Mouse (Mus musculus) left cerebral cortex, adult 18-20 months (tissue): ENCODE measurements around the gene Gcdh. TPM values are rescaled to one million over a fixed set of nuclear protein-coding genes. Genes with fewer than 3 reads are reported as not detected.

ENCODE experiments used
- DNase-seq, 2 experiments: peaks; one replicate each; pipeline ENCODE4 v3.0.0; 2021 to 2022; ENCODE audit warnings: low spot score in 2 of 2, mixed read lengths in 1 of 2
- total RNA-seq, 2 experiments: library from RNA; stranded (reverse); gene quantifications; 2 replicates each; pipeline ENCODE4 v1.2.3; 2021

Gene Gcdh
- total RNA-seq, 2 experiments from 2014 or later: 34.8 to 39.1 TPM

- DNase-seq: no peak
Observed at GRCm38 (mm10) chr8:84874339-84874738, 19.4 kb downstream of the Gcdh start.

- DNase-seq: no peak
Observed at GRCm38 (mm10) chr8:84873016-84873415, 20.7 kb downstream of the Gcdh start.

DNA sequence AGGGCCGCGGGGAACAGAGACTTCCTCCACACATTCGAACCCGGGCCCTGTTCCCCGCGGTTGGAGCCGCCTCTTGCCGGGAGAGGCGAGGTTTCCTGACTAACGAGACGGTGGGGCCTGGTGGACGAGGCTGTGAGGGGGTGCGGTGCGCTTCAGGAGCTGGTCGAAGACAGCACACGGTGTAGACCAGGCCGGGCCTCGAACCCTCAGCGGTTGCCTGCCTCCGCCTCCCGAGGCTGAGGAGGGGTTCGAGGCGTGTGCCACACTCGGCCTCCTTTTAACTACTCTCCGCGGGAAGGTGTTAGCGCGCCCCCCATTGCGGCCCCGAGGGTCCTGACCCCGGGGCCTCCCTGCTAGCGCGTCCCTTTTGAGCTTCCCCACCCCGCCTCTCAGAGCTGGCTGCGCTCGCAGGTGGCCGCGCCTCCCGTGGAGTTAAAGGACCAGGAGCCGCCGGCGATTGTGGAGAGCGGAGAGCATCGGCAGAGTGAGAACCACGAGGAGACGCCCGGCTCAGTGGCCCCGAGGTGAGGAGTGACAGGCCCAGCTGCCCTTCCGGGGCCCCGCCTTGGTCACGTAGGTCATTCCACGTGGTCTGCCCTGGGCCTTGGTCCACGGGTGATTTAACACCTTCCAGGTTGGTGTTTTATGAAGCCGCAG lies 21.3 kb downstream of the Gcdh start:
- no peak for DNase-seq

- DNase-seq: peak; percentile 48 to 49
Observed at GRCm38 (mm10) chr8:84871376-84872308, 22.1 kb downstream of the Gcdh start, which contains the start of gene Syce2. TSS of gene Syce2 (plus strand) at chr8:84872111.

GRCm38 (mm10) chr8:84856864-84857441 lies 36.8 kb downstream of the Gcdh start, which contains the start of gene Farsa:
TSS of gene Farsa (plus strand) at chr8:84856989.
- peak; percentile 93 to 94 for DNase-seq

DNA sequence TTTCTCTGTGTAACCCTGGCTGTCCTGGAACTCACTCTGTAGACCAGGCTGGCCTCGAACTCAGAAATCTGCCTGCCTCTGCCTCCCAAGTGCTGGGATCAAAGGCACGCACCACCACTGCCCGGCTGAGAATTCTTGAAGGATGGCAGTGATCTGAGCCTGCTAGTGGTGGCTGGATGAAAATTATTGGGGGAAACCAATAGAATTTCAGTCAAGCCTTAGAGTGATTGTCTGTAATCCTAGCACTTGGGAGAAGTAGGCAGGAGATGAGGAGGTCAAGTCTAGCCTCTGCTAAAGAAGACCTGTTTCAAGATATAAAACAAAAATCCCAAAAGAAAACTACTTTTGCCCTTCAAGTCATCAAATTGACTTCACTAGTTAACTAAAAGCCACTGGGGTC lies 37.3 kb downstream of the Gcdh start:
- no peak for DNase-seq

GRCm38 (mm10) chr8:84847684-84848435 lies 45.9 kb downstream of the Gcdh start:
- no peak for DNase-seq

GRCm38 (mm10) chr8:84846722-84847572 lies 46.8 kb downstream of the Gcdh start, which contains the start of gene Calr:
TSS of gene Calr (minus strand) at chr8:84846934.
- peak; percentile 99 for DNase-seq

- DNase-seq: no peak
Observed at GRCm38 (mm10) chr8:84846094-84846721, 47.5 kb downstream of the Gcdh start.

- DNase-seq: no peak
Observed at GRCm38 (mm10) chr8:84845355-84846093, 48.2 kb downstream of the Gcdh start.

- no peak for DNase-seq
Observed at GRCm38 (mm10) chr8:84844397-84845070, 49.2 kb downstream of the Gcdh start.

DNA sequence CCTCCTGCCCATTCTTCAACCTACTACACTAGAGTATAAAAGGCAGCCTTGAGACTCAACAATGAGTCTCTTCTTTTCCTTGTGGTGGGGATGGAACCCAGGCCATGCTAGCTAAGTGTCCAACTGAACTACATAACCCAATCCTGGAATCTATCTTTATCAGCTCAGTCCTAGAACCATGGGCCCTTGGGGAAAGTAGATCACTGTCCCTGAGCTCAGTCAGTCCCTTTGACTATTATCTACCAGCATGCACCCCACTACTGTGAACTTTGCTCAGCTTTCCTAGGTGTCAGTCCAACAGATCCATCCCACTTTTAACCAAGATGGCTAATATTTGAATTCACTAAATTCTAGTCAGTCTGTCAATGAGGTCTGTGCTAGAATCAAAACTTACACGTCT lies 52.2 kb downstream of the Gcdh start:
- no peak for DNase-seq

- DNase-seq: peak; percentile 89 to 94
Observed at GRCm38 (mm10) chr8:84840248-84840999, 53.3 kb downstream of the Gcdh start, which contains the start of gene Rad23a. TSS of gene Rad23a (minus strand) at chr8:84840665.

- no peak for DNase-seq
Observed at GRCm38 (mm10) chr8:84839875-84840247, 53.9 kb downstream of the Gcdh start.

DNA sequence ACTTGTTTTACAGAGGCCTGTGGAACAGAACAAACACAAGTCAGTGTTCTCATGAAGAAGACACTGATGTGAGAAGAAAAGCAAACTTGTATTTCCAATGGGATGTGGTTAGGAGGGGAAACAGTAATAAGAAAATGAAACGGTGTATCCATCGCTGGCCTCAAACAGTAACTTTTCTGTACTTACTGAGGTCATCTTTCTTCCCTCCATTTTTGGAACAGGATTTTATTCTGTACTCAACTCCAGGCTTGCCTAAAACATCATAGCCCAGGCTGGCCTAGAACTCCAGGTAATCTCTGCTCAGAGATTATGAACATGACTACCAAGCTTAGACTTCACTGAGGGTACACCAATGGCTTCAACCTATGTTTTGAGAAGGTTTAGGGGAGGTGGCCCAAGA lies 54.3 kb downstream of the Gcdh start:
- DNase-seq: no peak

DNA sequence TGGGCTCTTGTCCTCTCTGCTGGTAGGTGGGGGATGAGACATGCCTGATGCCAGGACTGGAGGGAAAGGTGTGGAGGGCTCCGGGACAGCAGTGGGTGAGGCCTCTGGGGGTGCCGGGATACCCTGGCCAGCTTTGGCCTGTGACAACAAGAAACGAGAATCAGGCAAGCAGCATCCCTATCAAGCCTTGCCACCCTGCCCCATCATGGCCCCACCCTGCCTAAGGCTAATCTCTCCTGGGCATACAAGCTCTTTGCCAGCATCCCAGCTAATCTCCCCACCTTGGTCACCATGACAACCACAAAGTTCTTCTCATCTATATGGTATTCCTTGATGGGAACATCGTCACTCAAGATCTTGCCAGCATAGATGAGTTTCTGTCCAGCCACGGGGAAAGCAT lies 55.2 kb downstream of the Gcdh start:
- DNase-seq: no peak

DNA sequence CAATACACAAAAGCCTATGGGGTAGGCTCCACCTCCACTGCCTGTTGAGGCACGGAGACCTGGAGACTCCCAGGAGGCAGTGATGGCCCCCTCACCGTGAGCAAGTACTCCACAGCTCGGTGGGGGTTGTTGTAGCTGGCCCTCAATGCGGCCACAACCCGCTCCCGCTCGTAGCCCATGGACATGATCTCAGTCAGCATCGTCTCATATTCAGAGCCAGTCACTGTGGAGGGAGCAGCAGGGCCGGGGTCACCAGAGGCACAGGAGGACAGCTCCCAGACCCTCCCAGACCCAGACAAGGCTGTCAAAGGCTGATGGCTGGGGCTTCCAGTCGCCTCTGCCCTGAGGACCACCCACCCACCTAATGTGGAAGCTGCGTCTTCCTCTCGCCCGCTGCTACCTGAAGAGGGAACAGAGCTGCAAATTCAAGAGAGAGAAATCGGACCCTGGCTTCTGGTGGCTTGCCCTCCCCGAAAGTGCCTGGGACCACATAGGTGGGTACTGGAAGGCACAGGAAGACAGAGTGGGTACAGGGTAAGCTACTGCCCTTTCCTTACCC lies 55.7 kb downstream of the Gcdh start:
- no peak for DNase-seq
